Mouse (Mus musculus): ENCODE results near the gene Rbm20. TPM values are rescaled to one million over a fixed set of nuclear protein-coding genes. Genes with fewer than 3 reads are reported as not detected.
"Not testable (repeated sequence)": the region's sequence is repeated elsewhere in the genome, so short reads cannot be mapped to it uniquely, and the experiment has no call there.

The Rbm20 gene
- polyA plus RNA-seq, 1 experiment from 2014 or later: 0.52 TPM

- Histone ChIP-seq H3K36me3 (ENCODE audit: control insufficient read depth, insufficient read depth) (peaks cover 25% of the 10 kb centered on the region), H3K9ac (ENCODE audit: low read depth, low read length) (no peak overlapping the region), H3K9me3 (ENCODE audit: control insufficient read depth) (no peaks in the 10 kb centered on the region), H3K27me3 (replicated peaks; ENCODE audit: control insufficient read depth, insufficient read depth, low read length) (no peaks in the 10 kb centered on the region), H3K4me3 (ENCODE audit: low read depth, low read length) (no peak overlapping the region), H3K4me2 (replicated peaks; ENCODE audit: low read depth) (peak overlapping the region; percentile 32; the same call in 1 of the 2 replicates), H3K4me1 (replicated peaks; ENCODE audit: control insufficient read depth, insufficient read depth, low read length) (peaks cover 5% of the 10 kb centered on the region; the same call in 1 of the 2 replicates), H3K27ac (ENCODE audit: low read depth, low read length) (peak overlapping the region; percentile 30; the same call in 1 of the 2 replicates)
- WGBS: 30% methylated on average over 10 of the region's 10 CpGs
- peak; percentile 79 for ATAC-seq
- peak; percentile 98 for TF ChIP-seq CTCF (IDR thresholded peaks at IDR 0.05; ENCODE audit: low read depth)
These were observed 28.3 kb upstream of the Rbm20 start for GRCm38 (mm10) chr19:53648802-53649236.

GRCm38 (mm10) chr19:53649361-53649760 is 27.7 kb upstream of the Rbm20 start:
- H3K4me1 ChIP-seq (replicated peaks; ENCODE audit: control insufficient read depth, insufficient read depth, low read length): peaks cover 5% of the 10 kb centered on the region; the same call in 1 of the 2 replicates
- peak overlapping the region; percentile 32; the same call in 1 of the 2 replicates for H3K4me2 ChIP-seq (replicated peaks; ENCODE audit: low read depth)
- ATAC-seq: peak; percentile 13; the same call in 1 of the 2 replicates
- no peak overlapping the region for H3K9ac ChIP-seq (ENCODE audit: low read depth, low read length)
- H3K9me3 ChIP-seq (ENCODE audit: control insufficient read depth): no peaks in the 10 kb centered on the region
- peaks cover 21% of the 10 kb centered on the region for H3K36me3 ChIP-seq (ENCODE audit: control insufficient read depth, insufficient read depth)
- H3K27me3 ChIP-seq (replicated peaks; ENCODE audit: control insufficient read depth, insufficient read depth, low read length): no peaks in the 10 kb centered on the region
- peak overlapping the region; percentile 30; the same call in 1 of the 2 replicates for H3K27ac ChIP-seq (ENCODE audit: low read depth, low read length)
- peak; percentile 56 for TF ChIP-seq CTCF (IDR thresholded peaks at IDR 0.05; ENCODE audit: low read depth)
- WGBS: 85% methylated on average over 6 of the region's 6 CpGs
- H3K4me3 ChIP-seq (ENCODE audit: low read depth, low read length): no peak overlapping the region

- no peak for ATAC-seq
- Histone ChIP-seq H3K4me2 (replicated peaks; ENCODE audit: low read depth) (no peak overlapping the region), H3K36me3 (ENCODE audit: control insufficient read depth, insufficient read depth) (peaks cover 19% of the 10 kb centered on the region), H3K9me3 (ENCODE audit: control insufficient read depth) (no peaks in the 10 kb centered on the region), H3K27ac (ENCODE audit: low read depth, low read length) (no peak overlapping the region), H3K4me1 (replicated peaks; ENCODE audit: control insufficient read depth, insufficient read depth, low read length) (peaks cover 5% of the 10 kb centered on the region; the same call in 1 of the 2 replicates), H3K4me3 (ENCODE audit: low read depth, low read length) (no peak overlapping the region), H3K9ac (ENCODE audit: low read depth, low read length) (no peak overlapping the region), H3K27me3 (replicated peaks; ENCODE audit: control insufficient read depth, insufficient read depth, low read length) (no peaks in the 10 kb centered on the region)
- 33% methylated on average over 5 of the region's 5 CpGs for WGBS
- TF ChIP-seq CTCF (IDR thresholded peaks at IDR 0.05; ENCODE audit: low read depth): no peak
These were observed 27.3 kb upstream of the Rbm20 start for GRCm38 (mm10) chr19:53649802-53650201.

DNA sequence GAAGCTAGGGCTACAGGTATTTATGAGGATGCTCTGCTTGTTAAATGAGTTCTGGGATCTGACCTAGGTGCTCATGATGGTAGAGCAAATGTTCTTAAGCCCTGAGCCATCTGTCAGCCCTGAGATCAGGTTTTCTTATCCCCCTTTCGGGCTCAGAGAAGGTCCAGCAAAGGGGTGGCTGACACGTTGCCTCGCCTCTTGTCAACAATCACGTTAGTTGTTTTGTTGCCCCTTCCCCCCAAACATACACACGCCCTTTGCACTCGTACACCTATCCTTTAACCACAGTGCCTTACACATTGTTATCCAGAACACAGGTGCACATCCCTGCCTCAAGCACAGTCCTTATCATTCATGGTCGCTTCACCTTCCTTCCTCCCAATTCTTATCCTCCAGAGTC is 26.2 kb upstream of the Rbm20 start:
- H3K4me1 ChIP-seq (replicated peaks; ENCODE audit: control insufficient read depth, insufficient read depth, low read length): peaks cover 5% of the 10 kb centered on the region; the same call in 1 of the 2 replicates
- no peak for TF ChIP-seq CTCF (IDR thresholded peaks at IDR 0.05; ENCODE audit: low read depth)
- H3K36me3 ChIP-seq (ENCODE audit: control insufficient read depth, insufficient read depth): peaks cover 9% of the 10 kb centered on the region
- no peak overlapping the region for H3K9ac ChIP-seq (ENCODE audit: low read depth, low read length)
- H3K4me2 ChIP-seq (replicated peaks; ENCODE audit: low read depth): no peak overlapping the region
- H3K4me3 ChIP-seq (ENCODE audit: low read depth, low read length): no peak overlapping the region
- WGBS: 71% methylated on average over 7 of the region's 7 CpGs
- H3K27ac ChIP-seq (ENCODE audit: low read depth, low read length): no peak overlapping the region
- no peak for ATAC-seq
- H3K27me3 ChIP-seq (replicated peaks; ENCODE audit: control insufficient read depth, insufficient read depth, low read length): no peaks in the 10 kb centered on the region
- no peaks in the 10 kb centered on the region for H3K9me3 ChIP-seq (ENCODE audit: control insufficient read depth)

DNA sequence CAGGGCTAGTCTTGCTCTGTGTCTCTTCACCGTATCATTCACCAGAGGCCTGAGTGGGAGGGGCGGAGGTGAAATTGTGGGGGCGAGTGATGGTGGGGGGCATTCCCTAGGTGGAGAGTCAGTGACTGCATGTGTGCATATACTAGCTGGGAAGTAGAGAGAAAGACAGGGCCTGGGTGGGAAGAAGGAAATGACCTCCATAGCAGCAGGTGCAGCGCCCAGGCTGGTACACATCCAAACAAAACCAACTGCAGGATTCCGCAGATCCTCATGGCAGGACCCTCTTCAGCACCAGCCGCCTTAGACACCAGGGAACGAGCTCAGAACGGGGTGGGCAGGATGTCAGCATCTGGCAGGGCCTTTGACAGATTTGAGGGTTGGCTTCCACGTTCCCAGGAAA is 24.8 kb upstream of the Rbm20 start:
- peaks cover 5% of the 10 kb centered on the region; the same call in 1 of the 2 replicates for H3K4me1 ChIP-seq (replicated peaks; ENCODE audit: control insufficient read depth, insufficient read depth, low read length)
- no peaks in the 10 kb centered on the region; the same call in 1 of the 2 replicates for H3K36me3 ChIP-seq (ENCODE audit: control insufficient read depth, insufficient read depth)
- H3K27me3 ChIP-seq (replicated peaks; ENCODE audit: control insufficient read depth, insufficient read depth, low read length): no peaks in the 10 kb centered on the region
- WGBS: 77% methylated on average over 9 of the region's 9 CpGs
- H3K9me3 ChIP-seq (ENCODE audit: control insufficient read depth): no peaks in the 10 kb centered on the region
- H3K4me2 ChIP-seq (replicated peaks; ENCODE audit: low read depth): no peak overlapping the region
- no peak overlapping the region for H3K9ac ChIP-seq (ENCODE audit: low read depth, low read length)
- ATAC-seq: no peak
- H3K4me3 ChIP-seq (ENCODE audit: low read depth, low read length): no peak overlapping the region
- no peak overlapping the region for H3K27ac ChIP-seq (ENCODE audit: low read depth, low read length)
- no peak for TF ChIP-seq CTCF (IDR thresholded peaks at IDR 0.05; ENCODE audit: low read depth)

DNA sequence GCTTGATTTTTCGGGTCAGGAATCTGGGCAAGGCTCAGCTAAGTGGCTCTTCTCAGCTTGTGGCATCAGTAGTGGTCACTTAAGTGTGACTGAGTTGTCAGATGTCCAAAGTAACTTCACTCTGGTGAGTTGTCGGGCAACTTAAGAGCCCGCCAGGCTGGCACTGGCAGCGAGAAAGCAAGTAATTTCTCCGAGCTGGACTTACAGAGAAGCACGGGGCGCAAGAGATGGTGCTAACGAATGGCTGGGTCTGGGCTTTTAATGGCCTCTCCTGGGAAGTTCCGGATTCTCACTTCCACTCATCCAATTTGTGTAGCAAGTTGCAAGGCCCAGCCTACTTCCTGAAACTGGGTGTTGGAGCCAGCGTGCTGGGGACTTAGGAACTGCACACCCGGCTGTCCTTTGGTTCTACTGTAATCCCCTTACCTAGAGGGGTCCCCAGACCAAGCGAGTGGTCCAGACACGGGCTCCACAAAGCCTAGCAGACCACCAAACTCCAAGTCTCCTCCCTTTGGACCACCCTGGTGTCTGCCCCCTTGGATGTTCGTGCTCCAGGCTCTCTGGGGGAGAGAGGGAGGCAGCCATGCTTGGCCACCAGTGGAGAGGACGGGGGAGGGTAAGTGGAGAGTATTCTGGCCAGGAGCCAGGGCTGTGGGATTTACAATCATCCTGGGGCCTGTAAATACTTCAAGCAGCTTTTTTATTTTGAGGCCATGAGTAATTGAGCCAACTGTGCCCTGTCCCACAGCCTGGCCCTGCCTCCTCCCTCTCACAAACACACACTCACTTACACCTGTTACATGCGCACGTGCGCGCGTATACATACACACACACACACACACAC is 23.3 kb upstream of the Rbm20 start:
- H3K4me2 ChIP-seq (replicated peaks; ENCODE audit: low read depth): no peak overlapping the region

DNA sequence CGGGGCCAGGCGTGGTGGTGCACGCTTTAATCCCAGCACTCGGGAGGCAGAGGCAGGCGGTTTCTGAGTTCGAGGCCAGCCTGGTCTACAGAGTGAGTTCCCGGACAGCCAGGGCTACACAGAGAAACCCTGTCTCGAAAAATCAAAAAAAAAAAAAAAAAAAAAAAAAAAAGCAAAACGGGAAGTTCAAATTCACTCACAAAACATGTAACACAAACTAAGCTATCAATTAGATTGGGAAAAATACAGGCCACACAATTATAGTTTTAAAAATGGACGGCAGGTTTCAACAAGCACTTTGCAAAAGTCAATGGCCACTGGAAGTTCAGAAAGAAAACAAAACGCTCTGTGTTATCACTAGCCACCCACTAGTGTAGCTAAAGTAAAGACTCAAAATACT is 20.7 kb upstream of the Rbm20 start:
- not testable (repeated sequence) for ATAC-seq; H3K4me2 ChIP-seq (replicated peaks; ENCODE audit: low read depth); H3K4me1 ChIP-seq (replicated peaks; ENCODE audit: control insufficient read depth, insufficient read depth, low read length); H3K27me3 ChIP-seq (replicated peaks; ENCODE audit: control insufficient read depth, insufficient read depth, low read length); H3K27ac ChIP-seq (ENCODE audit: low read depth, low read length); H3K4me3 ChIP-seq (ENCODE audit: low read depth, low read length); H3K36me3 ChIP-seq (ENCODE audit: control insufficient read depth, insufficient read depth); H3K9ac ChIP-seq (ENCODE audit: low read depth, low read length); H3K9me3 ChIP-seq (ENCODE audit: control insufficient read depth)
- 89% methylated on average over 11 of the region's 11 CpGs for WGBS

More for the DNA sequence above, 23.3 kb upstream of the Rbm20 start:
- Histone ChIP-seq H3K27ac (ENCODE audit: low read depth, low read length) (no peak overlapping the region), H3K9ac (ENCODE audit: low read depth, low read length) (no peak overlapping the region), H3K4me3 (ENCODE audit: low read depth, low read length) (no peak overlapping the region), H3K9me3 (ENCODE audit: control insufficient read depth) (no peaks in the 10 kb centered on the region), H3K27me3 (replicated peaks; ENCODE audit: control insufficient read depth, insufficient read depth, low read length) (no peaks in the 10 kb centered on the region), H3K36me3 (ENCODE audit: control insufficient read depth, insufficient read depth) (no peaks in the 10 kb centered on the region; the same call in 1 of the 2 replicates), H3K4me1 (replicated peaks; ENCODE audit: control insufficient read depth, insufficient read depth, low read length) (peaks cover 5% of the 10 kb centered on the region; the same call in 1 of the 2 replicates)
- WGBS: 62% methylated on average over 20 of the region's 20 CpGs
- peak; percentile 32; the same call in 1 of the 2 replicates for ATAC-seq
- no peak for TF ChIP-seq CTCF (IDR thresholded peaks at IDR 0.05; ENCODE audit: low read depth)
